Mouse (Mus musculus) cerebellum, adult 2 months (tissue): ENCODE measurements around the gene Rubcnl.

ENCODE experiments used
- CTCF ChIP-seq: fragments of 200-500 bp; IDR thresholded peaks from 2 replicates; pipeline ENCODE4 v1.5.1; 2011; ENCODE audit warnings: low read depth, mild to moderate bottlenecking, control low read depth, low read length, moderate library complexity, borderline replicate concordance; ENCODE audit not compliant: insufficient read depth
- POLR2A ChIP-seq: fragments of 200-500 bp; IDR thresholded peaks from 2 replicates; pipeline ENCODE4 v1.6.1; 2011; ENCODE audit warnings: low read length, control low read depth, borderline replicate concordance; ENCODE audit not compliant: insufficient read depth

- TF ChIP-seq CTCF (no peak), POLR2A (no peak)
These were observed 32.7 kb upstream of the Rubcnl start for GRCm38 (mm10) chr14:74983079-74983478.
